Mouse (Mus musculus) ES-Bruce4 (cell line): Measurements from ENCODE around the gene Rgs1.

Experiments used
- CTCF ChIP-seq: IDR thresholded peaks from one replicate; pipeline ENCODE4 v1.8.1; 2011; ENCODE audit warnings: low read depth, low read length
- EP300 ChIP-seq: IDR thresholded peaks from 2 replicates; pipeline ENCODE4 v1.6.1; 2011; ENCODE audit warnings: low read depth, low read length; ENCODE audit not compliant: insufficient read depth
- POLR2A ChIP-seq: IDR thresholded peaks from one replicate; pipeline ENCODE4 v1.8.1; 2011; ENCODE audit warnings: low read length; ENCODE audit not compliant: insufficient read depth

- TF ChIP-seq CTCF (no peak), POLR2A (no peak), EP300 (no peak)
These were observed 9.7 kb upstream of the Rgs1 start for GRCm38 (mm10) chr1:144258779-144259178.
